11 mouse cellular contexts compared by ENCODE assay signal in the genomic region with DNA sequence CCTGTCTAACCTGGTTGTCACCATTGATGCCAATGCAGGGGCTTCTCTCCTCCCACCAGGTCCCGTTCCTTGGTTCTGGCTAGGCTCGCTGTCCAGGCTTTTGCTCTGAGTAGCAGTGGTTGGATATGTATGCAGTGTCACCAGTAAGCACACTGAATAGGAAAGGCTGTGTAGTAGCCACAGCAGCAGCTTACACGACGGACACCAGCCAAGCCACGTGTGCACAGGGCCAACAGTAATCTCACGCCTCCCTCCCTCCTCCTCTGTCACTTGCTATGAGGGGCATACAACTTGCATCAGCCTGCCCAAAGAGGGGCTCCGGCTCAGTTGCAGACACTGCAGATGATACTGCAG. TPM values are rescaled to one million over a fixed set of nuclear protein-coding genes. Genes with fewer than 3 reads are reported as not detected.
DNase-seq lines count a peak whose midpoint lies in the region; ATAC-seq lines count a peak whose summit lies in the region.
"Had no signal": no experiment of that assay in that cellular context is flagged by ENCODE, and none has a peak within 500 bp of the region (broad histone marks: within the 10 kb centered on the region; RNA-seq: fewer than 3 reads in every experiment).

No protein-coding gene starts in this region.

- peak; percentile 33 for DNase-seq in cerebellum, adult 11 months
- no peak for DNase-seq in cerebellum, adult 18-20 months
- no peak for DNase-seq in hindbrain, embryonic 10.5 days (ENCODE audit: low spot score)
- DNase-seq in hindbrain, embryonic 14.5 days (ENCODE audit: low spot score), result no peak
- DNase-seq in retina, embryonic 14.5 days (ENCODE audit: low spot score), result no peak
- no peak for DNase-seq in kidney, adult 11 months
- DNase-seq: kidney, adult 8-10 months; liver, embryonic 13.5 days had no signal

- H3K4me3 ChIP-seq in hindbrain, embryonic 10.5 days, result no peak overlapping the region
- H3K4me3 ChIP-seq in hindbrain, embryonic 12.5 days, result no peak overlapping the region
- no peak overlapping the region for H3K4me3 ChIP-seq in hindbrain, embryonic 14.5 days (replicated peaks; ENCODE audit: low read length)
- no peak overlapping the region for H3K4me3 ChIP-seq in midbrain, embryonic 15.5 days
- H3K4me3 ChIP-seq: liver, embryonic 13.5 days had no signal

- peaks cover 17% of the 10 kb centered on the region for H3K4me1 ChIP-seq in hindbrain, embryonic 10.5 days (replicated peaks)
- peaks cover 13% of the 10 kb centered on the region for H3K4me1 ChIP-seq in hindbrain, embryonic 12.5 days
- H3K4me1 ChIP-seq in hindbrain, embryonic 14.5 days (replicated peaks; ENCODE audit: control insufficient read depth, insufficient read depth, low read length), result peaks cover 20% of the 10 kb centered on the region
- H3K4me1 ChIP-seq in midbrain, embryonic 15.5 days, result peaks cover 25% of the 10 kb centered on the region
- H3K4me1 ChIP-seq: liver, embryonic 13.5 days had no signal

- no peaks in the 10 kb centered on the region; the same call in 1 of the 2 replicates for H3K36me3 ChIP-seq in hindbrain, embryonic 10.5 days
- no peaks in the 10 kb centered on the region for H3K36me3 ChIP-seq in hindbrain, embryonic 12.5 days
- peaks cover 5% of the 10 kb centered on the region; the same call in 1 of the 2 replicates for H3K36me3 ChIP-seq in hindbrain, embryonic 14.5 days (replicated peaks; ENCODE audit: control insufficient read depth, insufficient read depth)
- H3K36me3 ChIP-seq in midbrain, embryonic 15.5 days (replicated peaks), result no peaks in the 10 kb centered on the region
- H3K36me3 ChIP-seq: liver, embryonic 13.5 days had no signal

- no peak for ATAC-seq in hindbrain, embryonic 12.5 days (ENCODE audit: low FRiP score)
- ATAC-seq in hindbrain, embryonic 14.5 days (ENCODE audit: low FRiP score), result no peak
- ATAC-seq in midbrain, embryonic 15.5 days (replicated peaks), result peak; percentile 41; the same call in 1 of the 2 replicates

- H3K27me3 ChIP-seq in hindbrain, embryonic 10.5 days (ENCODE audit: insufficient read depth, poor library complexity, severe bottlenecking), result peaks cover 21% of the 10 kb centered on the region
- 0 out of 2 replicates have a peak, but pooled peaks cover 5% of the 10 kb centered on the region for H3K27me3 ChIP-seq in hindbrain, embryonic 12.5 days
- no peaks in the 10 kb centered on the region for H3K27me3 ChIP-seq in hindbrain, embryonic 14.5 days (ENCODE audit: control insufficient read depth, insufficient read depth, low read length)
- no peaks in the 10 kb centered on the region for H3K27me3 ChIP-seq in midbrain, embryonic 15.5 days (replicated peaks)

- peak overlapping the region; percentile 75 for H3K27ac ChIP-seq in hindbrain, embryonic 10.5 days
- H3K27ac ChIP-seq in hindbrain, embryonic 12.5 days, result no peak overlapping the region
- H3K27ac ChIP-seq in hindbrain, embryonic 14.5 days, result peak overlapping the region; percentile 90
- H3K27ac ChIP-seq in midbrain, embryonic 15.5 days, result peak overlapping the region; percentile 85
- H3K27ac ChIP-seq: liver, embryonic 13.5 days had no signal

- no peak overlapping the region for H3K9ac ChIP-seq in hindbrain, embryonic 12.5 days
- peak overlapping the region; percentile 69 for H3K9ac ChIP-seq in hindbrain, embryonic 14.5 days
- peak overlapping the region; percentile 51; the same call in 1 of the 2 replicates for H3K9ac ChIP-seq in midbrain, embryonic 15.5 days
- H3K9ac ChIP-seq: liver, embryonic 13.5 days had no signal

- no peak overlapping the region for H3K4me2 ChIP-seq in hindbrain, embryonic 12.5 days (replicated peaks)
- H3K4me2 ChIP-seq in hindbrain, embryonic 14.5 days (replicated peaks), result peak overlapping the region; percentile 54; the same call in 1 of the 2 replicates
- H3K4me2 ChIP-seq in midbrain, embryonic 15.5 days, result peak overlapping the region; percentile 52; the same call in 1 of the 2 replicates
- H3K4me2 ChIP-seq: liver, embryonic 13.5 days had no signal

- H3K9me3 ChIP-seq in hindbrain, embryonic 10.5 days, result no peaks in the 10 kb centered on the region
- no peaks in the 10 kb centered on the region for H3K9me3 ChIP-seq in hindbrain, embryonic 12.5 days (replicated peaks)
- no peaks in the 10 kb centered on the region for H3K9me3 ChIP-seq in hindbrain, embryonic 14.5 days (ENCODE audit: control insufficient read depth, low read length)
- H3K9me3 ChIP-seq in midbrain, embryonic 15.5 days, result no peaks in the 10 kb centered on the region
- H3K9me3 ChIP-seq: liver, embryonic 13.5 days had no signal

- 55% methylated on average over 7 of the region's 7 CpGs for WGBS in hindbrain, embryonic 10.5 days
- 58% methylated on average over 7 of the region's 7 CpGs for whole genome bisulfite sequencing in hindbrain, embryonic 12.5 days
- 47% methylated on average over 7 of the region's 7 CpGs for WGBS in hindbrain, embryonic 14.5 days
- 33% methylated on average over 7 of the region's 7 CpGs for WGBS in midbrain, embryonic 15.5 days

RNA-seq across cellular contexts. Expression of a gene that starts 19.8 kb away (rescaled TPM):
- polyA plus RNA-seq in hindbrain, embryonic 10.5 days (2016; fragmentation: Nextera tagmentation; extraction: Ambion mirVana), result 0.15 and 0.27 TPM in 2 replicates
- polyA plus RNA-seq in hindbrain, embryonic 12.5 days (2016; fragmentation: Nextera tagmentation; extraction: Ambion mirVana), result 0.32 and 0.36 TPM in 2 replicates
- 0.23 and 0.25 TPM in 2 replicates for polyA plus RNA-seq in hindbrain, embryonic 14.5 days (2014; fragmentation: Nextera tagmentation; extraction: Ambion mirVana)
- 0.26 and 0.29 TPM in 2 replicates for polyA plus RNA-seq in midbrain, embryonic 15.5 days (2015; fragmentation: Nextera tagmentation; extraction: Ambion mirVana)
- polyA plus RNA-seq: liver, embryonic 13.5 days; small intestine, adult 2 months had no signal

RNA-seq across cellular contexts. Expression of a gene that starts 40.9 kb away (rescaled TPM):
- polyA plus RNA-seq in hindbrain, embryonic 10.5 days (2016; fragmentation: Nextera tagmentation; extraction: Ambion mirVana), result 5.5 and 6.1 TPM in 2 replicates
- polyA plus RNA-seq in hindbrain, embryonic 12.5 days (2016; fragmentation: Nextera tagmentation; extraction: Ambion mirVana), result 7.5 and 8.5 TPM in 2 replicates
- 17.4 and 17.8 TPM in 2 replicates for polyA plus RNA-seq in hindbrain, embryonic 14.5 days (2014; fragmentation: Nextera tagmentation; extraction: Ambion mirVana)
- 24.8 and 27.6 TPM in 2 replicates for polyA plus RNA-seq in midbrain, embryonic 15.5 days (2015; fragmentation: Nextera tagmentation; extraction: Ambion mirVana)

RNA-seq across cellular contexts. Expression of a gene that starts 46.3 kb away (rescaled TPM):
- polyA plus RNA-seq in hindbrain, embryonic 10.5 days (2016; fragmentation: Nextera tagmentation; extraction: Ambion mirVana), result 13.5 and 16.9 TPM in 2 replicates
- 14.9 and 15.6 TPM in 2 replicates for polyA plus RNA-seq in hindbrain, embryonic 12.5 days (2016; fragmentation: Nextera tagmentation; extraction: Ambion mirVana)
- polyA plus RNA-seq in hindbrain, embryonic 14.5 days (2014; fragmentation: Nextera tagmentation; extraction: Ambion mirVana), result 12.6 and 12.9 TPM in 2 replicates
- 13.7 and 14.2 TPM in 2 replicates for polyA plus RNA-seq in midbrain, embryonic 15.5 days (2015; fragmentation: Nextera tagmentation; extraction: Ambion mirVana)
